Mouse (Mus musculus) CH12F3 (cell line): Measurements from ENCODE around the gene Psmb3.
"Not testable (repeated sequence)": the region's sequence is repeated elsewhere in the genome, so short reads cannot be mapped to it uniquely, and the experiment has no call there.

Source experiments
- in situ Hi-C: fragments of 300-500 bp; cut with MboI; formaldehyde crosslinking; loops from 2 replicates; pipeline ENCODE4 v1.14.3; 2020; ENCODE audit warnings: low sequenced_read_pairs

The Psmb3 gene

GRCm38 (mm10) chr11:97714784-97715760 lies 11.9 kb downstream of the Psmb3 start:
- in situ Hi-C loops: no loop called here

- in situ Hi-C loops: no loop called here
These were observed 12.8 kb downstream of the Psmb3 start for GRCm38 (mm10) chr11:97716021-97716420.

- in situ Hi-C loops: no loop called here
These were observed 14.4 kb downstream of the Psmb3 start for GRCm38 (mm10) chr11:97717369-97718280.

DNA sequence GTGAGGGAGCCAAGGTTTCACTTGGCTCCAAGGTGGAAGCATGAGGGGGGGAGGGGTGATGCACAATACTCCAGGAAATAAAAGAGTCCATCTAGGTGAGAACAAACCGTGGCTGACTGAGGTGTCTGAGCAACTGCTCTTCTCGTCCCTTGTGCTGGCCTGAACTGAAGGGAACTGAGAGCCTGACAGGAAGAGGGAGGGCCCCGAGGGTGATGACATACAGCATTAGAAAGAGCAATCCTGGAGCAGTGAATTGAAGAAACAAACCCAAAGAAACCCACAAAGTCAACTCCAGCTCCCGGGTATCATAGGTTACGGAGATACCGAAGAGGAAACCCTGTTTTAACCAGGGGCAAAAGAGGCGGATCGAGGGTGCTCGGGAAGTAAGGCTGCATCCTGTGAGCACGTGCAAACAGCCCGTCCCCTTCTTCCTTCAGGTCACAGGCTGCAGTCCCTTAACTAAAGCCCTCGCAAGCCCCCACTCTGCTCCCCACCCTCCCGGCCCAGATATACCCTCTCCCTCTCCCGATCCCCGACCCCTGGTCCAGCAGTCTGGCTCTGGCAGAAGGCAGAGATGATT lies 15.2 kb downstream of the Psmb3 start:
- in situ Hi-C loops: no loop called here

DNA sequence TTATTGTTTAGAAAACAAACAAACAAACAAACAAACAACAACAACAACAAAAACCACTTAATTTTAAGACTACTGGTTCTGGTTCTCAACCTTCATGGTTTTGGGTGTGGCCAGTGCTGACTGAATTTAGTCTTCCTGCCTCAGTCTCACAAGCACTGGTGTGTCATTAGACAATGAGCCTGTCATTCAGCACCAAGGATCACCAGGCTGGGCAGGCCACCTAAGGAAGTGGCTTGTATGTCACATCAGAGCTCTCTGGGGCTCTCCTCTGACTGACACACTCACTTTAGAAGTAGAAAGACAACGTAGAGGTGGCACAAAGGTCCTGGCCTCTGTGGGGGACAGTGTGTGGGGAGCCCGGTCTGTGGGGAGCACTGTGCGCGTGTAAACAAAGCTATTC lies 15.8 kb downstream of the Psmb3 start:
- in situ Hi-C loops: no loop called here

DNA sequence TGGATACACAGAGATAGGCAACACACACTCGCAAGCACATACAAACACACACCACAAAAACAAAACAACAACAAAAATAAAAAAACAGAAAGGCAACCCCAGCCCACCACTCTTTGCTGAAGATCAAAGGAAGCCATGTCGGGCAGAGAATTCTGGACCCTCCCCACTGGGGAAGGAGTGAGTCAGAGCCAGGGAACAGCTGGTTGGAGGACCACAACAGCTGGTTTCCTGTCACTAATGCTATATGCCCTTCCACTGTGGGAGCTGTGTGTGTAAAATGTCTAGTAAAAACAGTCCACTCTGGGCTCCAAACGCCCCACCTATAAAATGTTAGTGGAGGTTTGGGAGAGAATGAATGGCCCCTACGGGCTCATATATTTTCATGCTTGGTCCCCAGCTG lies 18.1 kb downstream of the Psmb3 start:
- in situ Hi-C loops: no loop called here

- in situ Hi-C loops: no loop called here
These were observed 20.5 kb downstream of the Psmb3 start for GRCm38 (mm10) chr11:97723709-97724108.

DNA sequence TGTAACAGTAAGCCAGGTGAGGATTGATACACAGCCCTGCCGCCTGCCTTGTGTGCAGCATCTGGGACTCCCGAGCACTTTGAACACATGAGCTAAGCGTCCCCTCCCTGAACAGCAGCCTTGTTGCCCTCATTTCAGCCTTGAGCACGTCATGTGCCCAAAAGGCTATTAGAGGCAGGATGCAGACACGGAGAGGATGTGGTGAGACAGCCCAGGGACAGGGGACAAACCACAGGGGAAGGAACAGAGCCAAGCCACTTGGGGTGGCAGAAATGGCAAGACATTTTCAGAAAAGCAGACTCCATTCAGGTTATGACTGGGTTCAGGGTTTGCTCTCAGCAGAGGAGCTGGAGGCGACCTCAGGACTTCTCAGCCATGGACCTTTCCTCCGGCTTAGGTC lies 25.1 kb downstream of the Psmb3 start:
- in situ Hi-C loops: no loop called here

- in situ Hi-C loops: no loop called here
These were observed 25.5 kb downstream of the Psmb3 start for GRCm38 (mm10) chr11:97728730-97729129.

DNA sequence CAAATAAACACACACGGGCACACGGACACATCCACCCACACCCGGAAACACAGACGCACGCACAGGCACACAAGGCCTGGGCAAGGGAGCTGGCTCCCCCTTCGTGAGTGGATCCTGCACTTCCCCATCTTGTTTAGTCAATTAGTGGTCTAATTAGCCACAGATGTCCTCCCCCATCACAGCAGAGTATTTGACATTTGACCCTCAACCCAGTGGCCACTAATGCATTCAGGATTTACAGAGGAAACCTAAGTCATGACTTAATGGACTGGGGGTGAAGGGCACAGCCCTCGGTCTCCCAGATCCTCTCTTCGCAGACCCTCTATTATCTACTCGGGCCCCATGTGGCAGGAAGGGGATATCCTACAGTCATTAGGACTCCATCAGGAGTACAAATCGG lies 30.5 kb downstream of the Psmb3 start:
- in situ Hi-C loops: no loop called here

DNA sequence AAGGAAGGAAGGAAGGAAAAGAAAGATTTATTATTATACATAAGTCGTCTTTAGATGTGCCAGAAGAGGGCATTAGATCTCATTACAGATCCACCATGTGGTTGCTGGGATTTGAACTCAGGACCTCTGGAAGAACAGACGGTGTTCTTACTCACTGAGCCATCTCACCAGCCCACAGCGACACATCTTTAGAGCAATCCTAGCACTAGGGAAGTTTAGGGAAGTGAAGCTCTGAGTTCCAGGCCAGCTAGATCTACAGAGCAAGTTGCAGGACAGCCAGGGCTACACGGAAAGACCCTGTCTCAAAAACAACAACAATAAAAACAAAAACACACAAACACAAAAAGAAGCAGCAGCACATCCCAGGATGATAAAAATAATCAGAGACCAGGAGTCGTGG lies 31.6 kb downstream of the Psmb3 start:
- in situ Hi-C loops: not testable (repeated sequence)

DNA sequence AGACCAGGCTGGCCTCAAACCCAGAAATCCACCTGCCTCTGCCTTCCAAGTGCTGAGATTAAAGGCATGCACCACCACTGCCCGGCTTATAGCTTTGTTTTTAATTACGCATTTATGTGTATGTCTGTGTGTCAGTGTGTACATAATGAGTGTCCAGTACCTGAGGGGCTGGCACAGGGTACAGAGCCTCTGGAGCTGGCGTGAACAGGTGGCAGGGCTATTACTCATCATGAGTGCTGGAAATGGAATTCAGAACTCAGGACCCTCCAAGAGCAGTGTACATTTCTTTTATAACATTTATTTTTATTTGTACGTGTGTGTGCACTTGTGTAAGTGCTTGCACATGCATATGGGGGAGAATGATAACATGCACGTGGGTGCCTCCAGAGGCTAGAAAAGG lies 33.4 kb downstream of the Psmb3 start:
- in situ Hi-C loops: no loop called here

GRCm38 (mm10) chr11:97737600-97737999 lies 34.4 kb downstream of the Psmb3 start:
- in situ Hi-C loops: no loop called here

DNA sequence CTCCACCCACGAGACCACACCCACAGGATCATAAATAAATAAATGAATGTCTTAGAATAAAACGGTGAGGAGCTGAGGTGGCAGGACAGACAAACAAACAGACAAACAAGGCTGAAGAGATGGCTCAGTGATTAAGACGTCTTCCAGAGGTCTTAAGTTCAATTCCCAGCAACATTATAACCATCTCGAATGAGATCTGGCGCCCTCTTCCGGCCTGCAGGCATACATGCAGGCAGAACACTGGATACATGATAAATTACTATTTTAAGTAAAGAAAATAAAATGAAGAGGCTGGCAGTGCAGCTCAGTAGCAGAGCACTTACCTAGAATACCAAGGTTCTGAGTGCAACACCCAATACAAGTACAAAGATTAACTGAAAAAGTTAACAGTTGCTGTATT lies 35.5 kb downstream of the Psmb3 start:
- in situ Hi-C loops: no loop called here

- in situ Hi-C loops: no loop called here
These were observed 36.0 kb downstream of the Psmb3 start for GRCm38 (mm10) chr11:97739155-97739554.

DNA sequence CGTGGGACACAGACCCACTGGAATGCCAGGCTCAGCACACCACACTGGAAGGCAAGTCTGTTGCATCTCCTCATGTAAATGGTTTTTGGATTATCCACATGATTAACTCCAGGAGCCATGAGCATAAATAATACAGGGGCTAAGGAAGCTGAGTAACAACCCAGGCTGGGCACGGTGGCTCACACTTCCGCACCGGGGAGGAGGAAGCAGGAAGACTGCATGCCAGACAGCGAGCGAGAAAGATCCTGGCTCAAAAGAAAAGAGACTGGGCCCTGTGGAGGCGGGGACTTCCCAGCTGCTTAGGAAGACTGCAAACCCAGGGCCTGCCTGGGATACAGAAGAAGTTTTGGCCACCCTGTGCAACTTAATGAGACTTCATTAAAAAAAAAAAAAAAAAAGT lies 37.0 kb downstream of the Psmb3 start:
- in situ Hi-C loops: no loop called here

- in situ Hi-C loops: no loop called here
These were observed 39.0 kb downstream of the Psmb3 start for GRCm38 (mm10) chr11:97742157-97742556.

DNA sequence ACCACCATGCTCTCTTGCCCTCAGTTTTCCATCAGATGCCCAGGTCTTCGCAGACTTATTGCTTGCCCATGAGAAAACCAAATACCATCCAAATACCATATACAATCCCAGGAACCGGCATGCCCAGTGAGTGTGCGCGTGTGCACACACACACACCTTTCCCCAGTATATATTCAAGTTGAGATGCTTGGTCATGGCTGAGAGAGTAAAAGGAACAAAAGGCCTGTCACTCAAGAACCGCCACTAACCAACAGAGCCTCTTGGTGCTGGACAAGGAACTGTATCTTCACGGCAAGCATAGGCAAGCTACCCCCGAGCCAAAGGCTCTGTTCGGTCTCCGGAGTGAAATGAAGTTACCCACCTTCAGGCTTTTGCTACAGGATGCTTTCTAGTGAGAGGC lies 39.4 kb downstream of the Psmb3 start:
- in situ Hi-C loops: no loop called here

- in situ Hi-C loops: no loop called here
These were observed 40.2 kb downstream of the Psmb3 start for GRCm38 (mm10) chr11:97743423-97743822.

DNA sequence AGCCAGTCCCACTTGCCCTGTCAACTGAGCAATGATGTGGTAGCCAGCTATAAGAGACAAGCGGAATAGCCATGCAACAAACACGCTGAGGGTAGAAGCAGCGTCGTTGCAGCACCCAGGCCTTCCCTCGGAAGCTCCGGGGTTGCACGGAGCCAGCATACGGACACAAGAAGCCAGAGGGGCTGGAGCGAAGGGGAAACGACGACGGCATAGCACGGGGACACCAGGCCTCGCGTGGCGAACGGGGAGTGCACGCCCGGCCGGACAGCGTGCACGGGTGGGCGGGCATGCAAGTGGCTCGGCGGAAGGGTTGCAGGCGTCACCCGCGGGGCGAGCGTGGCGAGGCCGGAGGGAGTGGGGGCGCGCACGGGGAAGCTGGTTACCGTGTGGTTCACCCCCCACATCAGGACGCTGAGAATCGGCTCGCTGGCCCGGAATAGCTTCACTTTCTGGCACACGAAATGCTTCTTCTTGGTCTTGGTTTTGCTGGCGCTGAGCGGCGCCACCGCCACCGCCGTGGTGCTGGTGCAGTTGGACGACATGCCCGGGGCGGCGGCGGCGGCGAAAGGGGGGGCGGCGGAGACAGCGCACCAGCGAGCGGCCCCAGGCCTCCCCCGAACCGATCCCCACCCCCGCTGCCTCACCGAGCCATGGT lies 41.0 kb downstream of the Psmb3 start, which contains the start of gene Pip4k2b:
Pip4k2b (minus strand) TSS at position 642 of the 655 bp plus-strand sequence.
- in situ Hi-C loops: no loop called here
